Mouse (Mus musculus) macrophage (primary cell): ENCODE measurements around the gene Phldb3. TPM values are rescaled to one million over a fixed set of nuclear protein-coding genes. Genes with fewer than 3 reads are reported as not detected.
"Not testable (repeated sequence)": the region's sequence is repeated elsewhere in the genome, so short reads cannot be mapped to it uniquely, and the experiment has no call there.

Experiments used
- H3K27ac ChIP-seq: fragments of 350-480 bp; formaldehyde crosslinking; 2 replicates; pipeline ENCODE4 v1.9.0; 2021
- H3K36me3 ChIP-seq: fragments of 350-480 bp; formaldehyde crosslinking; 2 replicates; pipeline ENCODE4 v1.9.0; 2021; ENCODE audit errors: inconsistent target
- H3K4me3 ChIP-seq: fragments of 350-480 bp; formaldehyde crosslinking; 2 replicates; pipeline ENCODE4 v1.9.0; 2021; ENCODE audit errors: inconsistent target
- H3K79me2 ChIP-seq: fragments of 350-480 bp; formaldehyde crosslinking; 2 replicates; pipeline ENCODE4 v1.9.0; 2021; ENCODE audit errors: inconsistent target
- WGBS: methylation state at CpG from one replicate; pipeline ENCODE4 v1.1.7; 2026; ENCODE audit warnings: inconsistent platforms; ENCODE audit not compliant: missing documents; 5-methylcytosine and 5-hydroxymethylcytosine counted together
- polyA plus RNA-seq: library from polyadenylated mRNA; stranded (reverse); fragments of 250-400 nt; gene quantifications from 3 replicates; pipeline ENCODE4 v1.2.4, GENCODE M21; 2018; ENCODE audit warnings: inconsistent platforms

Phldb3 gene
- polyA plus RNA-seq, 1 experiment from 2014 or later: 4.3 TPM

DNA sequence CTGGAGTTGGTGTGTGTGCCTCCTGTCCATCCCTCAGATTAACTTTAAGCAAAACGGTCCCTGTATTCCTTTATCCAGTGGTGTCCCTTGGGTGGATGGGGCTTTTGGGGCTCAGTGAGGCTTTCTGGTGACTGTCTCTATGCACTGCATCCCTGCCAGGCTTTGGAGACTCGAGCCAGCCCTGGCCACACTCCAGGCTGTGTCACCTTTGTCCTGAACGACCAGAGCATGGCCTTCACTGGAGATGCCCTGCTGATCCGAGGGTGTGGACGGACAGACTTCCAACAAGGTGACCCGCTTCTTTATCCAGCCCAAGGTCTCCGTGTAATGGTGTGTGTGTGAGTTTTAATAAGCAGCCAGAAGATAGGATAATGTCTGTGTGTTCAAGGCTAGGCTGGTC, 4.5 kb upstream of the Phldb3 start:
- 89% methylated on average over 7 of the region's 7 CpGs for WGBS
- H3K36me3 ChIP-seq: no peaks in the 10 kb centered on the region; the same call in 1 of the 2 replicates
- H3K4me3 ChIP-seq: no peak overlapping the region
- no peak overlapping the region for H3K27ac ChIP-seq
- H3K79me2 ChIP-seq: no peaks in the 10 kb centered on the region

DNA sequence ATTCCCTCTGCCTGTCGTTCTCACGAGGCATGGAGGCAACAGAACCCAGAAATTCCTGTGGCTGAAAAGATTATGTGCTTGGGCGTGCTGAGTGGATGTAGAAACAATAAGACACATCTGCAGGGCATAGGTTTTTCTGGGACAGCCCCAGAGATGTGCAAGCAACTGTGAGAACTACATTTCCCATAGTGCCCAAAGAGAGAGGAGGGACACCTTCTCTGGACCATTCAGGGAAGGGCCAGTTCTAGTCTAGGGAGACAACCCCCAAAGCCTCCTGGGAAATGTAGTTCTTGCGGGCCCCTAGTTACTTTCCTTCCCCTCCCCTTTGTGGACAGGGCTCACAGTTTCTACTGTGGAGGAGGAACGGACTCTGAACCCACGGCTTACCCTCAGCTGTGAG, 2.5 kb upstream of the Phldb3 start:
- WGBS: 51% methylated on average over 6 of the region's 6 CpGs
- Histone ChIP-seq H3K79me2 (no peaks in the 10 kb centered on the region), H3K36me3 (no peaks in the 10 kb centered on the region; the same call in 1 of the 2 replicates), H3K4me3 (peak overlapping the region; percentile 27), H3K27ac (0 out of 2 replicates have a peak overlapping the region, but pooled peaks have one; percentile 2)

DNA sequence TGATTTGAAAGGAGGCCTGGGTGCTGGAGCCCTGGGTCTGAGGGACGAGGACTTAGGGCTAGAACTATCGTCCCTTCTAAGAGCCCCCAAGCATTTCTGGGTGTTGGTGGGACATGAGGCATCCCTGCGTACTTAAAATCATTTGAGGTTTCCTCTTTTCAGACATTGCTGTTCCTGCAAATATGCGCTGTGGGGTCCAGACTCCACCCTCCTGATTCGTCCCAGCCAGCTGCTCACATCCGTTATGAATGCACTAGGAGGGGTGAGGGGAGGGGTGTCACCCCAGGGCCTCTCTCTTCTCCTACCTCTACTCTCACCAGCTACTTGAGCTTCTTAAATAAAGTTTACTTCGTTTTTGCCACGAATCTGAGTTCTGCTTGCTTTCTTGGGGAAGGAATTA, 2.0 kb upstream of the Phldb3 start:
- H3K36me3 ChIP-seq: no peaks in the 10 kb centered on the region; the same call in 1 of the 2 replicates
- 0 out of 2 replicates have a peak overlapping the region, but pooled peaks have one; percentile 2 for H3K27ac ChIP-seq
- peak overlapping the region; percentile 27 for H3K4me3 ChIP-seq
- H3K79me2 ChIP-seq: no peaks in the 10 kb centered on the region
- 25% methylated on average over 8 of the region's 8 CpGs for WGBS

DNA sequence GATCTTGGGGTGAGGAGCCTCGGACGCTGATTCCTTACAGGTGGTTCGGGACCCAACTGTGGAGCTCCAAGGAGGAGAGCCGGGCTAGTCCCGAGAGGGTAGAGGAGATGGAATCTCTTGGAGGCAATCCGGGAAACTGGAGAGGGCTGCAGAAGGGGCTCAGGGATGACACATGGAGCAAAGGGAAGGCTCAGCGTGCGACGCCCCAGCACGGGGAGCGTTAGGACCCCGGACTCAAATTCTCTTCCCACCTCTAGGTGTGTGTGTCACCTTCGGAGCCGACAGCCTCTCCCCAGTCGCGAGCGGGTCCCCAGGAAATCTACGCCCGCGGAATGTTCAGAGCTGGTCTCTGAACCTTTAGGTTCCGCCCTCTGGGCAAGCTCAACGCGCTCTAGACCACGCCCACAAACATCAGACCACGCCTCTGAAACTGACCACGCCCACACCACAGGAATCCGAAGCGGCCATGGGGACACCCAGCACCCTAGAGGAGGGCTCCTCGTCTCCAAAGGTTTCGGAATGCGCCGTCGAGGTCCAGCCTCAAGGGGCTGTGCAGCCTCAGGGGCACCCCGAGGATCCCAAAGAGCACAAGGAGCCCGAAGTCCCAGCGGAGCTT, 424 bp downstream of the Phldb3 start:
- H3K4me3 ChIP-seq: peak overlapping the region; percentile 77
- no peaks in the 10 kb centered on the region for H3K79me2 ChIP-seq
- 1% methylated on average over 36 of the region's 36 CpGs for WGBS
- 0 out of 2 replicates have a peak overlapping the region, but pooled peaks have one; percentile 8 for H3K27ac ChIP-seq
- H3K36me3 ChIP-seq: no peaks in the 10 kb centered on the region

DNA sequence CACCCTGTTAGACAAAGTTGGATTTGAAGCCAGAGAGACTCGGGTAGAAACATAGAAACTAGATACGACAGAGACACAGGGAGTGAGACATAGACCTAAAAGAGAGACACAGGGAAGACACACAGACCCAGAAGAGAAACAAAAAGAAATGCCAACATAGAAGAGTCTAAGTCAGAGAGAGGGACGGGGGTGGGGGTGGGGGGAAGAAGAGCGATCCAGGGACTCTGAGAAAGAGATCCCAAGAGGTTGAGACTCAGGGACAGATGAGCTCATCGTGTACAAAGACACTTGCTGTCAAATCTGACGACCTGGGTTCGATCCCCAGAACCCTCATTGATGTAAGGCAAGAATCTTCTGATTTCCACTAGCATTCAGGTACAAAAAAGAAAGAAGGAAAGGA, 1.1 kb downstream of the Phldb3 start:
- Histone ChIP-seq H3K36me3 (no peaks in the 10 kb centered on the region), H3K4me3 (peak overlapping the region; percentile 77), H3K79me2 (no peaks in the 10 kb centered on the region), H3K27ac (no peak overlapping the region)
- 12% methylated on average over 7 of the region's 7 CpGs for WGBS

DNA sequence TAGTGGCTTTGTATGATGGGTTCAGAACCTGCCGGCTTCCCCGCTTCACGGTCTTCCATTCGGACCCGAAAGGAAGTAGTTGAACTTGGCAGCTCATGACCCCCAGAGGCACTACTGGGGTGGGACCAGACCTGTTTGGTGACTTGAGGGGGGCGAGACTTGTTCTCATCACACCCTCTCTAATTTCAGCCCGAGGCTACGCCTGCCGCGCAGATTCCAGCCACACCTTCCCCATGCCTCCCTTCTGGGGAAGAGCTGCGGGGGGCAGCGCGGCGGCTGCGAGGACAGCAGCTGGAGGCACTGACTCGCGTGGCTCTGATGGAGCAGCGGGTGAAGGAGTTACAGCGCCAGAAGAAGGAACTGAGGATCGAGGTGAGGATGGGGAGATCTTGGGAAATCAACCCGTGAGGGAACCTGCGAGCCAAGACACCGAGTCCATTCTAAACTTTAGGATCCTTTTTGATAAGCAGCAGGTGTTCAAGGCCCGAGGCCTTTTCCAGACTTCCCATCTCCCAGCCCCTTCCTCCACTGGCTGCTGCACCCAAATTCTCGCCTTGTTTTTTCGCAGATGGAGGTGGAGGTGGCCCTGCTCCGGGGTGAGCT, 1.8 kb downstream of the Phldb3 start:
- no peak overlapping the region for H3K27ac ChIP-seq
- no peaks in the 10 kb centered on the region for H3K79me2 ChIP-seq
- H3K4me3 ChIP-seq: no peak overlapping the region
- no peaks in the 10 kb centered on the region for H3K36me3 ChIP-seq
- WGBS: 51% methylated on average over 26 of the region's 27 CpGs

DNA sequence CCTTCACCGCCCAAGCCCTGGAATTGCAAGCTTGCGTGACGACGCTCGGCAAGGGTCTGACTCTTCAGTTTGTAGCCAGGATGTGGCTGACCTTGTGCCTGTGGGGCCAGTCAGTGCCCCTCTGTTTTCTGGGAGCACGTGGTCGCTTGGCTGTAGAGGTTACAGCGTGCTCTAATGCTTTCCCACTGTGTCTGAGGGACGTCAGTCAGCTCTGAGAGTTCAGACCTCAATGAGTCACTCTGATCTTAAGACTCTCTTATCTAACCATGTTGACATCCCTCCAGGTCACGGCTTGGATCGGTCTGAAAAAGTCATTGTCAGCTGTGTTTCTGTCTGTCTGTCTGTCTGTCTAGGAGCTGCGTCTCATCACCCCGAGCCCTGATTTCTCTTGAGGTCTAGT, 4.3 kb downstream of the Phldb3 start:
- no peaks in the 10 kb centered on the region for H3K79me2 ChIP-seq
- peaks cover 8% of the 10 kb centered on the region; the same call in 1 of the 2 replicates for H3K36me3 ChIP-seq
- H3K27ac ChIP-seq: no peak overlapping the region
- no peak overlapping the region for H3K4me3 ChIP-seq
- 84% methylated on average over 11 of the region's 13 CpGs for WGBS

DNA sequence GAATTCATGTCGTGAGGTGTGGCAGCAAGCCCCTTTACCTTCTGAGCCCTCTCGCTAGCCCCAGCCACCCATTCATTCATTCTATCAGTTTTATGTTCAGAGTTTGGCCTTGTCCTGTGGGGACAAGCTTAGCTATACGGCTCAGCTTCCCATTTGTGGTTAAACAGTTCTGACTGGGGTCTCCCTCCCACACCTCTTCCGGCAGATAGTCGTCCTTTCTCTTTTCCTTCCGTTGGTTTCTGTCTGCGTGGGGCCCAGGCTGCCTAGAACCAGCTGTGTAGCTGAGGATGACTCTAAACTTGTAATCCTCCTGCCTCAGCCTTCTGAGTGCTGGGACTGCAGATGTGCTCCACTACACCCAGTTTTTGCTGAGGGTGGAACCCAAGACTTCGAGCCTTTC, 7.2 kb downstream of the Phldb3 start:
- Histone ChIP-seq H3K36me3 (peaks cover 22% of the 10 kb centered on the region), H3K4me3 (no peak overlapping the region), H3K79me2 (no peaks in the 10 kb centered on the region), H3K27ac (no peak overlapping the region)
- WGBS: 36% methylated on average over 8 of the region's 8 CpGs

DNA sequence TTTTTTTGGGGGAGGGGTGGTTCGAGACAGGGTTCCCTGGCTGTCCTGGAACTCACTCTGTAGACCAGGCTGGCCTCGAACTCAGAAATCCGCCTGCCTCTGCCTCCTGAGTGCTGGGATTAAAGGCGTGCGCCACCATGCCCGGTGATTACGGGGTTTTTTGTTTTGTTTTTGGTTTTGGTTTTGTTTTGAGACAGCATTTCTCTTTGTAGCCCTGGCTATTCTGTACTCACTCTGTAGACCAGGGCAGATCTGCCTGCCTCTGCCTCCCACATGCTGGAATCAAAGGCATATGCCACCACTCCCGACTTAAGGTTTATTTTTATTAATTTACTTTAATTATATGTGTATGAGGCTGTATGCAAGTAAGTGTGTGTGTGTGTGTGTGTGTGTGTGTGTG, 7.8 kb downstream of the Phldb3 start:
- H3K36me3 ChIP-seq: peaks cover 27% of the 10 kb centered on the region
- 85% methylated on average over 7 of the region's 8 CpGs for WGBS
- H3K4me3 ChIP-seq, H3K79me2 ChIP-seq, H3K27ac ChIP-seq: not testable (repeated sequence)

DNA sequence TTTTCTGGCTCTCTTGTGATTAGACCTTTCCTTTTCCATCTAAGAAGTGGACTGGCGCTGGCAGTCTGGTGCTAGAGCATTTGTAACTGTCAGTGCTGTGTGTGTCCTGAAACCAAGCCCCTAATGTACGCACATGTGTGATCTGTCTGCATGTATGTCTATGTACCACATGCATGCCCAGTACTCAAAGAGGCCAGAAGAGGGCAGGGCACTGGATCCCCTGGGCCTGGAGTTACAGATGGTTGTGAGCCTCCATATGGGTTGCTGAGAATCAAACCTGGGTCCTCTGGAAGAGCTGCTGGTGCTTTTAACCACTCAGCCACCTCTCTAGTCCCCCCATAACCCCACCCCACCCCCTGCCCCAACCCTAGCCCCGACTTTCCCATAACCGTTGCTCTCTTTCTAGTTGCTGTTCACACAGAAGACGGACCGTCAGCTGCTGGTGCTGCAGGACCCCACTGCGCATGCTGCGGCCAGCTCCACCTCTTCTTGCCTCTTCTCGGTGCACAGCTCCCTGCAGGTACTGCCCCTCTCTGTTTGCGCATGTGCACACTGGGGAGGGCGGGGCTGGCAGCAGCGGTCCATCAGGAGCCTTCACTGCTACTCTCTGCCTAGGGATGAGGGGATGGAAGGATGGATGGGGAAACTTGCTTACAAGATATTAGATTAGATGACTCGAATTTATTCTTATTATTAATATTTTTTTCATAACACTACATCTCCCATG, 9.3 kb downstream of the Phldb3 start:
- no peak overlapping the region for H3K27ac ChIP-seq
- peaks cover 40% of the 10 kb centered on the region for H3K36me3 ChIP-seq
- 93% methylated on average over 12 of the region's 13 CpGs for WGBS
- H3K79me2 ChIP-seq: no peaks in the 10 kb centered on the region
- H3K4me3 ChIP-seq: no peak overlapping the region

DNA sequence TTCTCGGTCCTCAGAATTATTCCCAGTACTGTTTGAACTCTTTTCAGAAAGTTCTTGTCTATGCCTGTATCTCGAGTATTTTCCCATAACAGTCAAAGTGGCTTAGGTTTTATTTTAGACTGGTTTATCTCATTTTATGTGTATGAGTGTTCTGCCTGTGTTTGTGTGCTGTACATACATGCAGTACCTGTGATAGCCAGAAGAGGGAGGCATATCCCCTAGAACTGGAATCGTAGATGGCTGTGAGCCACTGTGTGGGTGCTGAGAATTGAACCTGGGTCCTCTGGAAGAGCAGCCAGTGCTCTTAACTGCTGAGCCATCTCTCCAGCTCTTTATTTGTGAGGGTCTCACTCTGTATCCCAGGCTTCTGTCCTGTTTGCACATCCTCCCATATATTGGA, 10.6 kb downstream of the Phldb3 start:
- WGBS: 89% methylated on average over 3 of the region's 3 CpGs
- H3K4me3 ChIP-seq: no peak overlapping the region
- H3K36me3 ChIP-seq: peaks cover 40% of the 10 kb centered on the region
- no peak overlapping the region for H3K27ac ChIP-seq
- H3K79me2 ChIP-seq: no peaks in the 10 kb centered on the region

DNA sequence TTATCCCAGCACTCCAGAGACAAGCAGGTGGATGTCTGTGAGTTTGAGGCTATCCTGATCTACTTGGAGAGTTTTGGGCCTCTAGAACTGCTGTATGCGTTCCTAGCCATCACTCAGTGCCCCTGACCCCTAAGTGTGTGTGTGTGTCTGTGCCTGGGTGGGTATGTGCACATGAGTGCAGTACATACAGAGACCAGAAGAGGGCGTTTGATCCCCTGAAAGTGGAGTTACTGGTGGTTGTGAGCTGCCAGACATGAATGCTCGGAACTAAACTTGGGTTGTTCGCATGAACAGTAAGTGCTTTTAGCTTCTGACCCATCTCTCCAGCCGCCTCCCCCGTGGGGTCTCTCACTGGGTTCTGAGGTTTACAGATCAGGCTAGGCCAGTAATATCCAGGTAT, 12.4 kb downstream of the Phldb3 start:
- H3K36me3 ChIP-seq: peaks cover 40% of the 10 kb centered on the region
- no peak overlapping the region for H3K4me3 ChIP-seq
- 89% methylated on average over 6 of the region's 6 CpGs for WGBS
- H3K79me2 ChIP-seq: no peaks in the 10 kb centered on the region
- no peak overlapping the region for H3K27ac ChIP-seq

DNA sequence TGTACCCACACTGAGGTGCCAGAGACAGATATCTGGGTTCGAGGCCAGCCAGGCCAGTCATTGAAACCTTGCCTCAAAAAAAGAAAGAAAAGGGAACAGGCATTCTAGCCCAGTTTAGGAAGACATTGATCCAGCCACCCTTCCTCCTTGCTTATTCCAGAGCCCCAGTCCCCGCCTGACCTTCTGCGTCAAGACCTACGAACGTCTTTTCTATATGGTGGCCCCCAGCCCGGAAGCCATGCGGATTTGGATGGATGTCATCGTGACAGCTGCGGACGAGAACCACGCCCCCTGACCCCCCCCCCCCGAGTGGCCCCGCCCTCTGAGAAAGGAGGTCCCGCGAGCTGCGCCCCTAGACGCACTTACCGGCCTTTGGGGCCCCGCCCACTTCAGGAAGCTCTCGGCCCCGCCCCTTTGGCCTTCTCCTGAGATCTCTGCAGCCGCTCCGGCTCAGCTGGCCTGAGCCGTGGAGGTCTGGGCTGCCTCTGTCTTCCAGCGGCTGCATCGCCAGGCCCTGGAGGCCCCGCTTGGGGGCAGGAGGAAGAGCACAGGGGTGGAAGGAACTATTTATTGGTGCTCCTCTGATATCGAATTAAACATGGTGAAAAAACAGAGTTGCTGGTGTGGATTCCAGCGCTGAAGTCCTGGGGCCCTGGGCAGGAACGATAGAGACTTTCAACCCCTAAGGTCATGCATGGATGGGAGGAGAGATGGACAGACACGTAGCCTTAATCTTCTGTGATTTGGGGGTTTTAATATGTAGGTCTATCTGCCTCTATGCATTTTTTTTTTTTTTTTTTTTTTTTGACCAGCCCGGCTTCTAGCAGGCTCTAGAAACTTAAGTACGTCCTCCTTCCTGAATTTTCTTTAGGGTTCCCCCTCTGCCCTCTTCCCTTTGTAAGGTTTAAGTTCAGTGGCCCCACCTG, 18.4 kb downstream of the Phldb3 start:
- H3K27ac ChIP-seq: no peak overlapping the region
- 8% methylated on average over 24 of the region's 33 CpGs for WGBS
- H3K4me3 ChIP-seq: peak overlapping the region; percentile 14; the same call in 1 of the 2 replicates
- H3K36me3 ChIP-seq: peaks cover 8% of the 10 kb centered on the region
- H3K79me2 ChIP-seq: no peaks in the 10 kb centered on the region

DNA sequence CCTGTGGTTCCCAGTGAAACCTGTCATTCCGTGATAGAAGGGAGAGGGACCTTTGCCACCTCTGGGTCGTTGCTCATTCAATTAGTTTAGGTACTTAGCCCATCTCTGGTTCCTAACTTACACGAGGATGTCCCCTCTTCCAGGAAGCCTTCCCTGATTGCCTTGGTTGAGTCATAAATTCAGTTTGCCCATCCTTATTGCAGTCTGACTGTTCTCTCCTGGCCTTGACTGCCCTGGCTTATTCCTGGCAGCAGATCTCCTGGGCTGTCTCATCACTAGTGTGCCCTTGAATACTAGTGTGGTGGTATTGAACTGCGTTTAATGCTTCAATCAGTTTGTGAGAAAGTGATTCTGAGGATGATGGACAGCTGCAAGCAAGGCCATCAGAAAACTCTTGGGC, 19.1 kb downstream of the Phldb3 start:
- Histone ChIP-seq H3K36me3 (peaks cover under 1% of the 10 kb centered on the region; the same call in 1 of the 2 replicates), H3K79me2 (no peaks in the 10 kb centered on the region), H3K4me3 (no peak overlapping the region), H3K27ac (no peak overlapping the region)
- WGBS: 70% methylated on average over 4 of the region's 4 CpGs
